Mouse (Mus musculus) hindbrain, embryonic 16.5 days (tissue): Measurements from ENCODE around the gene Sox13. TPM values are rescaled to one million over a fixed set of nuclear protein-coding genes. Genes with fewer than 3 reads are reported as not detected.

Experiments used
- ATAC-seq: fragments of 200-750 bp; cut with Nextera tagmentation; 2 replicates; pipeline ENCODE4 v1.8.0; 2017; ENCODE audit warnings: moderate TSS enrichment, moderate library complexity
- H3K27ac ChIP-seq: fragments of 300-500 bp; sonication (generic); 2 replicates; pipeline ENCODE4 v1.5.1; 2014; ENCODE audit warnings: low read depth, mild to moderate bottlenecking, control low read depth, low read length, moderate library complexity
- H3K27me3 ChIP-seq: fragments of 300-500 bp; sonication (generic); replicated peaks from 2 replicates; pipeline ENCODE4 v1.6.1; 2014; ENCODE audit warnings: low read length; ENCODE audit not compliant: control insufficient read depth, insufficient read depth
- H3K36me3 ChIP-seq: fragments of 300-500 bp; sonication (generic); 2 replicates; pipeline ENCODE4 v1.6.1; 2014; ENCODE audit warnings: mild to moderate bottlenecking, low read length, moderate library complexity, mixed read lengths; ENCODE audit not compliant: control insufficient read depth, insufficient read depth
- H3K4me1 ChIP-seq: fragments of 300-500 bp; sonication (generic); 2 replicates; pipeline ENCODE4 v1.6.1; 2014; ENCODE audit warnings: low read depth, low read length; ENCODE audit not compliant: control insufficient read depth, insufficient read depth
- H3K4me2 ChIP-seq: fragments of 300-500 bp; sonication (generic); 2 replicates; pipeline ENCODE4 v1.6.1; 2014; ENCODE audit warnings: mild to moderate bottlenecking, low read length, control low read depth, moderate library complexity
- H3K4me3 ChIP-seq: fragments of 300-500 bp; sonication (generic); 2 replicates; pipeline ENCODE4 v1.5.1; 2014; ENCODE audit warnings: mild to moderate bottlenecking, low read length, control low read depth, moderate library complexity
- H3K9ac ChIP-seq: fragments of 300-500 bp; sonication (generic); 2 replicates; pipeline ENCODE4 v1.6.1; 2014; ENCODE audit warnings: low read depth, mild to moderate bottlenecking, control low read depth, low read length, moderate library complexity
- H3K9me3 ChIP-seq: fragments of 300-500 bp; sonication (generic); 2 replicates; pipeline ENCODE4 v1.6.1; 2014; ENCODE audit warnings: mild to moderate bottlenecking, low read length, moderate library complexity; ENCODE audit not compliant: control insufficient read depth
- WGBS: fragments of 180-500 bp; shearing (Covaris S2); extraction: QIAGEN DNeasy Blood & Tissue Kit; methylation state at CpG from one replicate; pipeline ENCODE4 v1.1.7; 2014; 5-methylcytosine and 5-hydroxymethylcytosine counted together
- polyA plus RNA-seq: library from polyadenylated mRNA; unstranded; fragments of >200 nt; fragmentation: Nextera tagmentation; extraction: Ambion mirVana; gene quantifications from 2 replicates; pipeline ENCODE4 v1.2.1, GENCODE M21; 2015

The Sox13 gene
- polyA plus RNA-seq, 1 experiment from 2014 or later = 2.9 TPM

DNA sequence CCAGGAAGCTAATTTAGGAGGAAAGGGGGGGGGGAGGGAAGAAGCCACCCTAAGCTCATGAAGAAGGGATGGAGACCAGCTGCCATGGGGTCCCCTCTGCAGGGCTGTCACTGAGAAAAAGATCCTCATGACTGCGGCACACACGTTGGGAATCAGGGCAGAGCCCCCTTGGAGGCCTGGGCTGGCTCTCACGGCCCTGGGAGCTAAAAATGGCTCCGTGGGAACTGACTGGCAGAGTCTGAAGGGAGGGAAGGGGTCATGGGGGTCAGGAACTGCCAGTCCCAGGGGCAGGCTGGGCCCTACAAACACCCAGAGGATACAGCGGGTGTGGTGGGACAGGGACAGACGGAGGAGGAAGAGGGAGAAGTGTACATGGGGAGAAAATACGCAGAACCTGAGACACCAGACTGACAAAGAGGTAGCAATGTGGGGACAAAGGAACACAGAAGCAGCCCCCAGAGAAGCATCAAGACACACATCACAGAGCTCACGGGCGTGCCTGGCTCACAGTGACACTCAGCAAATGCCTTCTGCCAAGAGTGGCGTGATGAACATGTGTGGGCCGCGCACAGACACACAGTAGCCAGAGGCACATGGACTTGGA is 41.5 kb downstream of the Sox13 start:
- WGBS = 46% methylated on average over 12 of the region's 12 CpGs
- Histone ChIP-seq H3K4me3 (no peak overlapping the region), H3K9ac (peak overlapping the region; percentile 41; the same call in 1 of the 2 replicates), H3K36me3 (no peaks in the 10 kb centered on the region), H3K27me3 (no peaks in the 10 kb centered on the region), H3K4me2 (no peak overlapping the region), H3K9me3 (no peaks in the 10 kb centered on the region), H3K4me1 (peaks cover 12% of the 10 kb centered on the region), H3K27ac (peak overlapping the region; percentile 54; the same call in 1 of the 2 replicates)
- no peak; the same call in 1 of the 2 replicates for ATAC-seq

DNA sequence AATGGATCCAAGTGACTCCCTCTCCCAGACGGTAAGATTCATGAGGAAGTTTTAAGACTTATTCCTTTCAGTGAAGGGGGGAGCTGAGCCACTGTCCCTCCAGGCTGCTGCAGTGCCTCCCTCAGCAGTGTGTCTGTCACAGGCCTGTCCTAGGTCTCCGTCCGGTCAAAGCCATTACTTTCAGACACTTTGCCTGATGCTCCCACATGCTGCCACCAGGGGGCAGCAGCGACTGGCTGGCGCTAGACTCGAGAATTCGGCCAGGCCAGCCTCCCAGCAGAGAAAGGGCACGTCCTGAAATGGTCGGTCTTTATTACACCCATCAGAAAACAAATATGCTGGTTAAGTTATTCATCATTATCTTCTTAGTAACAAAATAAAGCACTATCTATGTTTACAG is 42.2 kb downstream of the Sox13 start:
- Histone ChIP-seq H3K27ac (no peak overlapping the region), H3K4me3 (no peak overlapping the region), H3K9me3 (no peaks in the 10 kb centered on the region), H3K36me3 (no peaks in the 10 kb centered on the region), H3K27me3 (no peaks in the 10 kb centered on the region), H3K4me2 (no peak overlapping the region), H3K4me1 (peaks cover 12% of the 10 kb centered on the region), H3K9ac (no peak overlapping the region; the same call in 1 of the 2 replicates)
- ATAC-seq = peak; percentile 41
- 7% methylated on average over 9 of the region's 9 CpGs for WGBS

DNA sequence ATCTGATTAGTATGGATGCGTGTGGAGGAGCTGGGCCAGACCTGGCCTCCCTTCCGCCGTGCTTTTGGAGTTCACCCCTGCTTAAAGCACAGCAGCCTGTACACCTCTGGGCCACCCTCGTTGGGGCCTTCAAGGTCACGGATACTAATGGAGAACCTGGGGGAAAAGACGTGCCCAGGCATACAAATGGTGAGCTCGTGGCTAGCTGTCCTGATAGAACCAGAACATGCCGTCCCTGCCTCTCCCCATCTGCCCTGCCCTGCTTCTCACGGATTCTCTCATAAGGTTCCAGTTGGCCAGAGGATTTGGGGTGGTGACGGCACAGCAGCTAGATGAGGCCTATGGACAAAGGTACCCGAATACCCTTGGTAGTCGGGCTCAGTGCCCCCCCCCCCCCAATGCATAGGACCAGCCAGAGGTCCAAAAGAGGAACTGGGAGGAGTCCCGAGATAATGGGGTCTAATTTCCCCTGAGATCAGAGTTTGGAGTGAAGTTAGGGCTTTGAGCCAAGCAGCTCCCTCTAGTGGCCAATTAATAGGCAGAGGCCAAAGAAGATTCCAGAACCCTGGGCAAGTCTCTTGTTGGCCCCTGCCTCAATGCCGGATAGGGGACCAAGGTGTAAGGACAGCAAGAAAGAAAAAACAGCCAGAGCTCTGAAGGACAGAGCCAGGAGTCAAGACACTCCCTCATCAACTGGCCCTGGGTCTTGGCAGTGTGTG is 43.7 kb downstream of the Sox13 start:
- Histone ChIP-seq H3K4me2 (no peak overlapping the region), H3K4me1 (peaks cover 7% of the 10 kb centered on the region; the same call in 1 of the 2 replicates), H3K9me3 (no peaks in the 10 kb centered on the region), H3K4me3 (no peak overlapping the region), H3K36me3 (no peaks in the 10 kb centered on the region), H3K27ac (no peak overlapping the region), H3K9ac (no peak overlapping the region), H3K27me3 (no peaks in the 10 kb centered on the region)
- no peak for ATAC-seq
- WGBS = 71% methylated on average over 14 of the region's 14 CpGs

DNA sequence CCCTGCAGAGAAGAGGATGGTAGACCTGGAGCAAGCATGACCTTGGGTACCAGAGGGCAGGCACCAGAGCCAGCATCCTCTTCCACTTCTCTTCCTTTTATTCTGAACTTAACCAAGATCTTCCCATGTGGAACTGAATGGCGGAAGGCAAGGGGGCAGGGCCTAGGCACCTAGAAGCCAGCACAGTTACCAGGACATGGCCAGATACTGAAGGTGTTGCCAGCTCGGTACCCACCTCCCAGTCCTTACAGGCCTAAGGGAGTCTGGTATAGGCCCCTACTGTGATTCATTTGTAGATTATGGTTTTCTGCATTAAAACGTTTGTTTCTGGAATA is 44.2 kb downstream of the Sox13 start:
- ATAC-seq = no peak
- H3K4me1 ChIP-seq = peaks cover 7% of the 10 kb centered on the region; the same call in 1 of the 2 replicates

DNA sequence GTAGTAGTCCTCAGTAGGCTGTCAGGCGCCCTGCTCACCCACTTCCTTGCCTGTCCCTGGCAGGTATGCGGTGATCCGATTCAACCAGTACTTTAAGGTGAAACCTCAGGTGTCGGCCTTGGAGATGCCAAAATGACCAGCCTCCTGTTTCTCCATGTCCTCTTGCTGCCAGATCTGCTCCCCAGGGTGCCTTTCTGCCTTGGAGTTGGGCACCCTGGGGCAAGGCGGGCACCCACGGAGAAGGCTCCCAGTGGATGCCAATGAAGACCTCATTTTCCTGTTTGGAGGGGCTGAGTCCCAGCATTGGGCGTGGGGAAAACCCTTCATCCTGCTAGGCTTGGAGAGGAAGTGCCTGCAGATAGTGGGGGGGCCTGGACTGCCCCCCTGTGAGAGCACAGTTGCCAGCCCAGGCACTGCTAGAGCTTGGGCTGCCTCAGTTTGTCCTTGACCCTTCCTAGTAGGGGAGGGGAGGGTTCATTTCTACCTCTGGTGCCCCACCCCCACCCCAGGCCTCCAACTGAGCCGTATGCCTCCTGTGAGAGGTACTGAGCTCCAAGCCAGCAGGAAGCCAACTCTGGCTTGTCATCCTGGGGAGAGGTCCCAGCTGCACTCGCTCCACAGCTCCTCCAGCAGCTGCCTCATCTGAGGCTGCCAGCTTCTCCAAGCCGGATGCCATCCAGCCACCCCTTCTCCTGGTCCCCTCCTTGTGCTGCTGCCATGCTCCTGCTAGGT is 44.8 kb downstream of the Sox13 start:
- H3K4me3 ChIP-seq = no peak overlapping the region
- 0 out of 2 replicates have a peak, but pooled peaks cover under 1% of the 10 kb centered on the region for H3K36me3 ChIP-seq
- WGBS = 60% methylated on average over 10 of the region's 10 CpGs
- H3K27ac ChIP-seq = no peak overlapping the region
- no peaks in the 10 kb centered on the region for H3K9me3 ChIP-seq
- H3K27me3 ChIP-seq = no peaks in the 10 kb centered on the region
- peaks cover 7% of the 10 kb centered on the region; the same call in 1 of the 2 replicates for H3K4me1 ChIP-seq
- no peak for ATAC-seq
- no peak overlapping the region for H3K4me2 ChIP-seq
- no peak overlapping the region for H3K9ac ChIP-seq

More for the DNA sequence above, 44.2 kb downstream of the Sox13 start:
- H3K27me3 ChIP-seq = no peaks in the 10 kb centered on the region
- H3K27ac ChIP-seq = no peak overlapping the region
- no peak overlapping the region for H3K4me3 ChIP-seq
- no peak overlapping the region for H3K4me2 ChIP-seq
- 82% methylated on average over 3 of the region's 3 CpGs for WGBS
- H3K9me3 ChIP-seq = no peaks in the 10 kb centered on the region
- no peaks in the 10 kb centered on the region for H3K36me3 ChIP-seq
- no peak overlapping the region for H3K9ac ChIP-seq

DNA sequence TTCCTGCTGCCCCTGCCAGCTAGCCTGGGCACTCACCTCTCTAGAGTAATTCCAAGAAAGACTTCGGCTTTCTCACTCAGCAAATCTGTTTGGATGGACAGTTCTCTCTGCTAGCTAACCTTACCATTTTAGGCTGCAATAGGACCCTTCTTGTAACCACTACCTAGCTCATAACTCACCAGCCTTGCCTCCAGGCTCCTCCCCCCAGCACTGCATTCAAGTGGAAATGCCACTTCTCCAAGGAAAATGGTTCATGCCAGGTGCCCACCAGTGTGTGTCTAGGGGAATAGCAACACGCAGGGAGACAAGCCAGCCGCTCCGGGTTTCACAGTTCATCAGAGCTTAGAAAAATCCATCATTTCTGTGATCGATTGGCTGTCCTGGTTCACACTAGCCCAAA is 46.6 kb downstream of the Sox13 start:
- Histone ChIP-seq H3K4me3 (no peak overlapping the region), H3K27ac (no peak overlapping the region), H3K4me2 (no peak overlapping the region), H3K9me3 (no peaks in the 10 kb centered on the region), H3K36me3 (0 out of 2 replicates have a peak, but pooled peaks cover 2% of the 10 kb centered on the region), H3K4me1 (peaks cover 5% of the 10 kb centered on the region; the same call in 1 of the 2 replicates), H3K27me3 (no peaks in the 10 kb centered on the region), H3K9ac (no peak overlapping the region)
- WGBS = 87% methylated on average over 5 of the region's 5 CpGs
- ATAC-seq = no peak

DNA sequence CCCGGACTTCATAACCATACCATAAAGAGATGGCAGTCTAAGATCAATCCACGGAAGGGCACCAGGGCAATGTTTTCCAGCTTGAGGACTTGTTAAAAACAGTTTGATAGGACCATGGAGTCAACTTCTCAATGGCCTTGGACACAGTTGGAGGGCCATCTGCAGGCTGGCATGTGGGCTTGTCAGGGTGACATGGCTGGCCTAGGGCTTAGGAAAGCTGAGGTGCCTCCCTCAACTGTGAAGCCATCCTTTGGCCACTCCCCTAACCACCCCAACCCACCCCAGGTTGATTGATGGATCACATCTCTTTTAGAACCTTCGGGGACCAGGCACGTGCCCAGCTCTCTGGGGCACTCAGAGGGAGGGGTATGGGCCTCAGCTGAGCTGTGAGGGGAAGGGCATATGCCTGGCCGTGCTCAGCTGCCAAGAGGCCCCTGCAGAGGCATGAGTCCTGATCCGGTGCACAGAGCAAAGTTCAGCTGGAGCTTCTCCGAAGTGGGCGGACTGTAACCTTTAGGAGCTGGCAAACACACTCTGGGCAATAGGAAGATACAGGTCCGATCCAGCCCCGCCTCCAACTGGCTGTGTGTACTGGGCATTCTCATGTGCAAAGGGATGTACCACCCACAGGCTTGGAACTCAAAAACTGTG is 48.4 kb downstream of the Sox13 start:
- Histone ChIP-seq H3K36me3 (0 out of 2 replicates have a peak, but pooled peaks cover 2% of the 10 kb centered on the region), H3K4me2 (no peak overlapping the region), H3K9ac (no peak overlapping the region), H3K4me1 (no peaks in the 10 kb centered on the region), H3K27ac (no peak overlapping the region), H3K4me3 (no peak overlapping the region), H3K9me3 (no peaks in the 10 kb centered on the region), H3K27me3 (no peaks in the 10 kb centered on the region)
- WGBS = 51% methylated on average over 10 of the region's 10 CpGs
- no peak for ATAC-seq

DNA sequence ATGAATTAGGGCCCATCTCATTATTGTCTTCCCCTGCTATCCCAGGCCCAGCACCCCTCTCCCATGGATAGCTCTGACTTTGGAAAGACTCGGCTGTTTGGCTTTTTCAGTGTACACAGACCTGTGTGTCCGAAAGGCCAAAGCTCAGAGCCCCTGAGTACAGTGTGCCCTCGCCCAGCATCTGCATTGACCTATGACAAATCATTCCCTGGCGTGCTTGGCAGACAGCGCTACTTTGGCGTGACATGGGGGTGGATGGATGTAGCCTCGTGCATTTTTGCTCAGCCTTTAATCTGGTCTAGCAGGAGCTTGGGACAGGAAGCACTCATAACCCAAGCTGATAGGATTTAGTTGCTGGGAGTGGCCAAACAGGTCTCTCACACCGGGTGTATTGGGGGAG is 52.1 kb downstream of the Sox13 start:
- Histone ChIP-seq H3K4me2 (no peak overlapping the region), H3K36me3 (0 out of 2 replicates have a peak, but pooled peaks cover 2% of the 10 kb centered on the region), H3K9me3 (no peaks in the 10 kb centered on the region), H3K9ac (no peak overlapping the region), H3K4me3 (no peak overlapping the region), H3K27ac (no peak overlapping the region), H3K4me1 (peaks cover 5% of the 10 kb centered on the region), H3K27me3 (no peaks in the 10 kb centered on the region)
- no peak for ATAC-seq
- 71% methylated on average over 8 of the region's 8 CpGs for WGBS
